Mouse (Mus musculus) ES-Bruce4 (cell line): Measurements from ENCODE around the gene Cers2. TPM values are rescaled to one million over a fixed set of nuclear protein-coding genes. Genes with fewer than 3 reads are reported as not detected.

Experiments
- H3K27ac ChIP-seq: 2 replicates; pipeline ENCODE4 v1.5.1; 2012; ENCODE audit warnings: low read length, inconsistent platforms; ENCODE audit not compliant: insufficient read depth
- H3K27me3 ChIP-seq: 2 replicates; pipeline ENCODE4 v1.6.1; 2012; ENCODE audit warnings: mild to moderate bottlenecking, low read length, inconsistent platforms; ENCODE audit not compliant: control insufficient read depth, poor library complexity, insufficient read depth, severe bottlenecking
- H3K36me3 ChIP-seq: 2 replicates; pipeline ENCODE4 v1.6.1; 2012; ENCODE audit warnings: inconsistent platforms, mild to moderate bottlenecking, low read length, moderate library complexity; ENCODE audit not compliant: control insufficient read depth, poor library complexity, insufficient read depth, severe bottlenecking
- H3K4me1 ChIP-seq: one replicate; pipeline ENCODE4 v1.8.1; 2011; ENCODE audit warnings: low read length; ENCODE audit not compliant: control insufficient read depth, insufficient read depth
- H3K4me3 ChIP-seq: 2 replicates; pipeline ENCODE4 v1.5.1; 2011; ENCODE audit warnings: low read depth, mild to moderate bottlenecking, low read length
- H3K9ac ChIP-seq: 2 replicates; pipeline ENCODE4 v1.6.1; 2012; ENCODE audit warnings: low read depth, mild to moderate bottlenecking, inconsistent platforms; ENCODE audit not compliant: poor library complexity, severe bottlenecking
- H3K9me3 ChIP-seq: replicated peaks from 2 replicates; pipeline ENCODE4 v1.6.1; 2012; ENCODE audit warnings: mild to moderate bottlenecking, low read length, inconsistent platforms; ENCODE audit not compliant: control insufficient read depth, poor library complexity, insufficient read depth, severe bottlenecking
- CTCF ChIP-seq: IDR thresholded peaks from one replicate; pipeline ENCODE4 v1.8.1; 2011; ENCODE audit warnings: low read depth, low read length
- EP300 ChIP-seq: IDR thresholded peaks from 2 replicates; pipeline ENCODE4 v1.6.1; 2011; ENCODE audit warnings: low read depth, low read length; ENCODE audit not compliant: insufficient read depth
- POLR2A ChIP-seq: IDR thresholded peaks from one replicate; pipeline ENCODE4 v1.8.1; 2011; ENCODE audit warnings: low read length; ENCODE audit not compliant: insufficient read depth
- polyA plus RNA-seq: library from polyadenylated mRNA; stranded (reverse); fragments of >200 nt; gene quantifications from 2 replicates; pipeline ENCODE4 v1.2.4, GENCODE M21; 2011; ENCODE audit warnings: low read depth; ENCODE audit not compliant: missing spikeins, insufficient read depth, insufficient read length

Cers2 gene
- polyA plus RNA-seq, 1 experiment = 99.9 TPM

GRCm38 (mm10) chr3:95274453-95274852 is 40.1 kb upstream of the Cers2 start:
- TF ChIP-seq CTCF (no peak), POLR2A (no peak), EP300 (no peak)
- Histone ChIP-seq H3K36me3 (no peaks in the 10 kb centered on the region), H3K27me3 (no peaks in the 10 kb centered on the region), H3K4me3 (no peak overlapping the region), H3K9me3 (no peaks in the 10 kb centered on the region), H3K9ac (no peak overlapping the region), H3K4me1 (peaks cover 4% of the 10 kb centered on the region), H3K27ac (no peak overlapping the region)

GRCm38 (mm10) chr3:95275161-95275560 is 39.4 kb upstream of the Cers2 start:
- Histone ChIP-seq H3K36me3 (no peaks in the 10 kb centered on the region), H3K27me3 (no peaks in the 10 kb centered on the region), H3K9me3 (no peaks in the 10 kb centered on the region), H3K27ac (peak overlapping the region; percentile 40), H3K9ac (no peak overlapping the region), H3K4me1 (peaks cover 4% of the 10 kb centered on the region), H3K4me3 (no peak overlapping the region)
- TF ChIP-seq CTCF (no peak), POLR2A (no peak), EP300 (no peak)

GRCm38 (mm10) chr3:95276428-95276934 is 38.1 kb upstream of the Cers2 start:
- H3K9ac ChIP-seq = no peak overlapping the region
- no peak overlapping the region for H3K4me3 ChIP-seq
- no peaks in the 10 kb centered on the region for H3K27me3 ChIP-seq
- no peaks in the 10 kb centered on the region for H3K9me3 ChIP-seq
- peak overlapping the region; percentile 40 for H3K27ac ChIP-seq
- no peak for TF ChIP-seq POLR2A
- no peak for TF ChIP-seq EP300
- no peak for TF ChIP-seq CTCF
- no peaks in the 10 kb centered on the region for H3K36me3 ChIP-seq
- peaks cover 3% of the 10 kb centered on the region for H3K4me1 ChIP-seq

- no peak for TF ChIP-seq CTCF
- no peak for TF ChIP-seq POLR2A
- no peak for TF ChIP-seq EP300
- H3K9ac ChIP-seq = no peak overlapping the region
- no peaks in the 10 kb centered on the region for H3K36me3 ChIP-seq
- H3K4me3 ChIP-seq = no peak overlapping the region
- peak overlapping the region; percentile 40 for H3K27ac ChIP-seq
- no peaks in the 10 kb centered on the region for H3K9me3 ChIP-seq
- no peaks in the 10 kb centered on the region for H3K27me3 ChIP-seq
- peaks cover 2% of the 10 kb centered on the region for H3K4me1 ChIP-seq
Observed at GRCm38 (mm10) chr3:95277149-95277551, 37.4 kb upstream of the Cers2 start.

GRCm38 (mm10) chr3:95280747-95281146 is 33.8 kb upstream of the Cers2 start:
- TF ChIP-seq POLR2A (no peak), EP300 (no peak)
- H3K36me3 ChIP-seq = no peaks in the 10 kb centered on the region
- peak overlapping the region; percentile 86 for H3K4me3 ChIP-seq
- no peaks in the 10 kb centered on the region for H3K27me3 ChIP-seq
- H3K9me3 ChIP-seq = no peaks in the 10 kb centered on the region
- H3K27ac ChIP-seq = peak overlapping the region; percentile 65
- peak overlapping the region; percentile 72 for H3K9ac ChIP-seq
- H3K4me1 ChIP-seq = peaks cover 2% of the 10 kb centered on the region

- H3K9ac ChIP-seq = peak within 1 kb of the TSS; percentile 72
- H3K4me1 ChIP-seq = peaks cover 2% of the 10 kb centered on the region
- H3K4me3 ChIP-seq = peak within 1 kb of the TSS; percentile 86
- no peaks in the 10 kb centered on the region for H3K36me3 ChIP-seq
- no peaks in the 10 kb centered on the region for H3K27me3 ChIP-seq
- TF ChIP-seq EP300 = no peak
- TF ChIP-seq CTCF = no peak
- TF ChIP-seq POLR2A = no peak
- peak within 1 kb of the TSS; percentile 95 for H3K27ac ChIP-seq
- H3K9me3 ChIP-seq = no peaks in the 10 kb centered on the region
Observed at GRCm38 (mm10) chr3:95281216-95282126, 33.1 kb upstream of the Cers2 start, which contains the start of the genes Mindy1 and Prune1. Gene Mindy1 (plus strand): TSS chr3:95281345. Gene Prune1 (minus strand): TSS chr3:95282076.
